Mouse (Mus musculus): ENCODE results near the gene Dnajb6.
A peak's percentile ranks its signal among the peaks of the same experiment; 100 is the strongest.
"Not testable (repeated sequence)": the region's sequence is repeated elsewhere in the genome, so short reads cannot be mapped to it uniquely, and the experiment has no call there.

Dnajb6 gene

GRCm38 (mm10) chr5:29735557-29736061, at the start of gene Dnajb6, which contains the start of gene Gm5129:
Dnajb6 (plus strand) TSS chr5:29735688.
Gm5129 (minus strand) TSS chr5:29735936.
- DNase-seq: peak; percentile 98 to 99

GRCm38 (mm10) chr5:29687671-29688070, 47.8 kb upstream of the Dnajb6 start:
- DNase-seq: peak in 1 of 2 experiments; percentile 25

- DNase-seq: no peak
Measured at GRCm38 (mm10) chr5:29688352-29688751, 47.1 kb upstream of the Dnajb6 start.

- DNase-seq: no peak
Measured at GRCm38 (mm10) chr5:29698493-29698892, 37.0 kb upstream of the Dnajb6 start.

- DNase-seq: no peak
Measured at GRCm38 (mm10) chr5:29699520-29700202, 35.8 kb upstream of the Dnajb6 start.

GRCm38 (mm10) chr5:29707241-29707640, 28.2 kb upstream of the Dnajb6 start:
- DNase-seq: no peak

GRCm38 (mm10) chr5:29708258-29708657, 27.2 kb upstream of the Dnajb6 start:
- DNase-seq: no peak

- DNase-seq: no peak
Measured at GRCm38 (mm10) chr5:29711631-29712030, 23.9 kb upstream of the Dnajb6 start.

GRCm38 (mm10) chr5:29712906-29713305, 22.6 kb upstream of the Dnajb6 start:
- DNase-seq: no peak

- DNase-seq: no peak
Measured at GRCm38 (mm10) chr5:29721159-29721558, 14.3 kb upstream of the Dnajb6 start.

- DNase-seq: no peak
Measured at GRCm38 (mm10) chr5:29725369-29725768, 10.1 kb upstream of the Dnajb6 start.

GRCm38 (mm10) chr5:29726070-29726469, 9.4 kb upstream of the Dnajb6 start:
- not testable (repeated sequence) for DNase-seq

- no peak for DNase-seq
Measured at GRCm38 (mm10) chr5:29734831-29735510, 517 bp upstream of the Dnajb6 start.

GRCm38 (mm10) chr5:29736073-29736900, 799 bp downstream of the Dnajb6 start:
- DNase-seq: no peak

GRCm38 (mm10) chr5:29736942-29737341, 1.5 kb downstream of the Dnajb6 start:
- no peak for DNase-seq

GRCm38 (mm10) chr5:29737471-29737870, 2.0 kb downstream of the Dnajb6 start:
- no peak for DNase-seq

GRCm38 (mm10) chr5:29738076-29738475, 2.6 kb downstream of the Dnajb6 start:
- no peak for DNase-seq

- DNase-seq: no peak
Measured at GRCm38 (mm10) chr5:29740651-29741050, 5.2 kb downstream of the Dnajb6 start.

- DNase-seq: no peak
Measured at GRCm38 (mm10) chr5:29741093-29741492, 5.6 kb downstream of the Dnajb6 start.

GRCm38 (mm10) chr5:29747661-29748060, 12.2 kb downstream of the Dnajb6 start:
- DNase-seq: no peak

GRCm38 (mm10) chr5:29751306-29751705, 15.8 kb downstream of the Dnajb6 start:
- DNase-seq: peak; percentile 56 to 76

GRCm38 (mm10) chr5:29752894-29753293, 17.4 kb downstream of the Dnajb6 start:
- DNase-seq: no peak

- DNase-seq: no peak
Measured at GRCm38 (mm10) chr5:29759318-29759717, 23.8 kb downstream of the Dnajb6 start.
